Mouse (Mus musculus): Measurements from ENCODE around the gene Cd180. TPM values are rescaled to one million over a fixed set of nuclear protein-coding genes. Genes with fewer than 3 reads are reported as not detected.

Gene Cd180
- polyA plus RNA-seq, 1 experiment from 2014 or later = 0.70 TPM

DNA sequence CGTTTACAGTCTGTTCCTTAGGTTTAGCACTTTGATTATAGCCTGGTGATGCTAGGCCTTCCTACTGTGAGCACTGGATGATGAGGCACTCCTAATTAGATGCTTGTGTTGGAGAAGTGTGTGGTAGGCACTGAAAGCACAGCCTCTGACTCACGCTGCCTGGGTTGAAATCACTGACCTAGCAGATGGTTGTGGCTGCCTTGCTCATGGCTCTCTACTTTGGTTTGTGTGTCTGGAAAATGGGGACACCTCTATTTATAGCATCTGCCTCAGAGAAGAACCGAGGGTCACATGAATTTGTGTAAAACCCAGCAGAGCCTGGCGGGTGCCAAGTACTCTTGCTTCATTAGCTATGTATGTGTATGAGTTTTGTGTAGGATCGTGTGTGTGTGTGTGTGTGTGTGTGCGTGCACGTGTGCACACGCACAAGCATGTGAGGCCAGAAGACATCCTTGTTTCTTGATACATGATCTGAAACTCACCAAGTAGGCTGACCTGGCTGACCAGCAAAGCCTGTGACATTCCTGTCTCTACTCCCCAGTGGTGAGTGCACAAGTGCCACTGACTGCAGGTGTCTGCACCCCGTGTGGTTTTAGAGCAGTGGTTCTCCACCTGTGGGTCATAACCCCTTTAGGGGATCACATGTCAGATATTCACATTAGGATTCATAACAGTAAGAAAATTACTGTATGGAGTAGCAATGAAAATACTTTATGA, 52.4 kb downstream of the Cd180 start:
- ATAC-seq (ENCODE audit: insufficient read depth, low FRiP score, low TSS enrichment) (no peak), DNase-seq (ENCODE audit: low spot score) (no peak)
- Histone ChIP-seq H3K27me3 (ENCODE audit: control insufficient read depth, insufficient read depth, low read length) (no peaks in the 10 kb centered on the region), H3K4me1 (ENCODE audit: control insufficient read depth, insufficient read depth, low read length) (no peaks in the 10 kb centered on the region), H3K9ac (ENCODE audit: low read length) (no peak overlapping the region), H3K9me3 (ENCODE audit: control insufficient read depth, low read length) (no peaks in the 10 kb centered on the region), H3K27ac (ENCODE audit: low read depth, low read length) (no peak overlapping the region), H3K4me2 (ENCODE audit: low read depth) (no peak overlapping the region), H3K4me3 (ENCODE audit: low read depth, low read length) (no peak overlapping the region), H3K36me3 (ENCODE audit: control insufficient read depth, insufficient read depth, low read length) (no peaks in the 10 kb centered on the region; the same call in 1 of the 2 replicates)
- 85% methylated on average over 9 of the region's 9 CpGs for WGBS

DNA sequence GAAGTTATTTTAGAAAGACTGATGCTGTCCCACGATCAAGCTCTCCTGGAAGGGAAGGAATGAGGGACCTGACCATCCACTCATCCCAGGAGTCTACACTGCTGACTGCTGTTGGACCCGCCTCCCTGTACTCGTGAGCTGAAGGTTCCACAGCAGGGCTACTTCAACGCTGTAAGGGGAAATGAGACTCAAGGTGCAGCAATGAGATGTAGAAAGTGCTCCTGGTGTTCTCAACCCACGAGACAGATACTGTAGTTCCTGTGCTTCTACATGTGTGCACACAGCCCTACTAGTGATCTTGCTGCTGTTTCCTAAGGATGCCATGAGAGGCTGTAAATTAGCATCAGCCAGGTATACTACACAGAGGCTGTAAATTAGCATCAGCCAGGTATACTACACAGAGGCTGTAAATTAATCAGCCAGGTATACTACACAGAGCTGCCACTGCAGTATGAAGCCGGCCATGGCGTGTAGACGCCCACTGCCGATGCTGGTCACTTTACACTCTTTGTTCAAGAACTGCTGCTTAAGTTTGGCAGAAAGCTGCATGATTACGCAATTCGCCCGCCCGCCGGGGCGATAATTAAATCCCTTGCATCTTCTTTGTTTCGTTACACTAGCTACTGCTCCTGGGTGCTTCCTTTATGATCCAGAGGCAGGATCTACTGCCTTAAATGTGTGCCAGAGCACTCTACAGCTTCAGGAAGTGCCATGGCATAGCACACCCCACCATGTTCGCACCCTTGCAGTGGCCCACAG, 53.6 kb downstream of the Cd180 start:
- no peaks in the 10 kb centered on the region for H3K9me3 ChIP-seq (ENCODE audit: control insufficient read depth, low read length)
- WGBS = 89% methylated on average over 17 of the region's 17 CpGs
- no peaks in the 10 kb centered on the region for H3K27me3 ChIP-seq (ENCODE audit: control insufficient read depth, insufficient read depth, low read length)
- no peaks in the 10 kb centered on the region; the same call in 1 of the 2 replicates for H3K36me3 ChIP-seq (ENCODE audit: control insufficient read depth, insufficient read depth, low read length)
- H3K4me2 ChIP-seq (ENCODE audit: low read depth) = no peak overlapping the region
- no peak overlapping the region for H3K9ac ChIP-seq (ENCODE audit: low read length)
- ATAC-seq (ENCODE audit: insufficient read depth, low FRiP score, low TSS enrichment) (no peak), DNase-seq (ENCODE audit: low spot score) (no peak)
- no peak overlapping the region for H3K27ac ChIP-seq (ENCODE audit: low read depth, low read length)
- no peaks in the 10 kb centered on the region for H3K4me1 ChIP-seq (ENCODE audit: control insufficient read depth, insufficient read depth, low read length)
- H3K4me3 ChIP-seq (ENCODE audit: low read depth, low read length) = no peak overlapping the region

DNA sequence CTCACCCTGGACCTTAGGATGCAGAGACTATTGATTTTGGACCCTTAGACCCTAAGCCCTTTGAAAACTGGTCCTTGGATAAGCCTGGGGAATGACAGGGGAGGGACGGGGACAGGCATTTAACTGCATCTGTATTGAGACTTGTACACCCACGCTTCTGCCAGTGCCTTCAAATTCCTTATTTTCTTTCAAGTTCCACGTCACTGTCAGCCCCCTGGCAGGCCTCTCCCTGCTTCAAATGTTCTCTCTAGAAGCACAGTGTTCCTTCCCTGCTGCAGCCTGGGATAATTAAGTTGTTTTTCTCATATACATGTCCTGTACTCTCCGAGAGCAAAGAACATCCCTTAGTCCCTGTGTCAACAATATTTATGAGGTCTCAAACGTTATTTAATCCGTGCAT, 55.8 kb downstream of the Cd180 start:
- no peak overlapping the region for H3K9ac ChIP-seq (ENCODE audit: low read length)
- H3K27me3 ChIP-seq (ENCODE audit: control insufficient read depth, insufficient read depth, low read length) = no peaks in the 10 kb centered on the region
- no peak overlapping the region for H3K27ac ChIP-seq (ENCODE audit: low read depth, low read length)
- ATAC-seq (ENCODE audit: insufficient read depth, low FRiP score, low TSS enrichment) (no peak), DNase-seq (ENCODE audit: low spot score) (no peak)
- H3K36me3 ChIP-seq (ENCODE audit: control insufficient read depth, insufficient read depth, low read length) = no peaks in the 10 kb centered on the region; the same call in 1 of the 2 replicates
- no peaks in the 10 kb centered on the region for H3K9me3 ChIP-seq (ENCODE audit: control insufficient read depth, low read length)
- H3K4me3 ChIP-seq (ENCODE audit: low read depth, low read length) = no peak overlapping the region
- no peaks in the 10 kb centered on the region for H3K4me1 ChIP-seq (ENCODE audit: control insufficient read depth, insufficient read depth, low read length)
- no peak overlapping the region for H3K4me2 ChIP-seq (ENCODE audit: low read depth)
- 67% methylated on average over 6 of the region's 6 CpGs for WGBS

- no peak for DNase-seq (ENCODE audit: low spot score)
- no peak for ATAC-seq (ENCODE audit: insufficient read depth, low FRiP score, low TSS enrichment)
- no peaks in the 10 kb centered on the region for H3K9me3 ChIP-seq (ENCODE audit: control insufficient read depth, low read length)
- H3K4me1 ChIP-seq (ENCODE audit: control insufficient read depth, insufficient read depth, low read length) = no peaks in the 10 kb centered on the region
- no peaks in the 10 kb centered on the region; the same call in 1 of the 2 replicates for H3K36me3 ChIP-seq (ENCODE audit: control insufficient read depth, insufficient read depth, low read length)
- 87% methylated on average over 10 of the region's 10 CpGs for WGBS
- no peak overlapping the region for H3K4me3 ChIP-seq (ENCODE audit: low read depth, low read length)
- no peak overlapping the region for H3K9ac ChIP-seq (ENCODE audit: low read length)
- H3K4me2 ChIP-seq (ENCODE audit: low read depth) = no peak overlapping the region
- H3K27ac ChIP-seq (ENCODE audit: low read depth, low read length) = no peak overlapping the region
- H3K27me3 ChIP-seq (ENCODE audit: control insufficient read depth, insufficient read depth, low read length) = no peaks in the 10 kb centered on the region
Measured at GRCm38 (mm10) chr13:102749891-102750290, 56.5 kb downstream of the Cd180 start.

GRCm38 (mm10) chr13:102753714-102754556, 60.6 kb downstream of the Cd180 start:
- DNase-seq (ENCODE audit: low spot score) = no peak
- WGBS = 85% methylated on average over 19 of the region's 19 CpGs
- no peaks in the 10 kb centered on the region; the same call in 1 of the 2 replicates for H3K36me3 ChIP-seq (ENCODE audit: control insufficient read depth, insufficient read depth, low read length)

GRCm38 (mm10) chr13:102755124-102755523, 61.8 kb downstream of the Cd180 start:
- Histone ChIP-seq H3K4me3 (ENCODE audit: low read depth, low read length) (no peak overlapping the region), H3K4me1 (ENCODE audit: control insufficient read depth, insufficient read depth, low read length) (no peaks in the 10 kb centered on the region), H3K9me3 (ENCODE audit: control insufficient read depth, low read length) (no peaks in the 10 kb centered on the region), H3K27me3 (ENCODE audit: control insufficient read depth, insufficient read depth, low read length) (no peaks in the 10 kb centered on the region), H3K36me3 (ENCODE audit: control insufficient read depth, insufficient read depth, low read length) (no peaks in the 10 kb centered on the region), H3K4me2 (ENCODE audit: low read depth) (no peak overlapping the region), H3K27ac (ENCODE audit: low read depth, low read length) (no peak overlapping the region), H3K9ac (ENCODE audit: low read length) (no peak overlapping the region)
- WGBS = 91% methylated on average over 8 of the region's 8 CpGs
- ATAC-seq (ENCODE audit: insufficient read depth, low FRiP score, low TSS enrichment) (no peak), DNase-seq (ENCODE audit: low spot score) (no peak)

More at GRCm38 (mm10) chr13:102753714-102754556, 60.6 kb downstream of the Cd180 start:
- H3K9me3 ChIP-seq (ENCODE audit: control insufficient read depth, low read length) = no peaks in the 10 kb centered on the region
- no peaks in the 10 kb centered on the region for H3K4me1 ChIP-seq (ENCODE audit: control insufficient read depth, insufficient read depth, low read length)
- ATAC-seq (ENCODE audit: insufficient read depth, low FRiP score, low TSS enrichment) = no peak
- H3K4me2 ChIP-seq (ENCODE audit: low read depth) = no peak overlapping the region
- no peak overlapping the region for H3K4me3 ChIP-seq (ENCODE audit: low read depth, low read length)
- no peak overlapping the region for H3K27ac ChIP-seq (ENCODE audit: low read depth, low read length)
- no peak overlapping the region for H3K9ac ChIP-seq (ENCODE audit: low read length)
- no peaks in the 10 kb centered on the region for H3K27me3 ChIP-seq (ENCODE audit: control insufficient read depth, insufficient read depth, low read length)

DNA sequence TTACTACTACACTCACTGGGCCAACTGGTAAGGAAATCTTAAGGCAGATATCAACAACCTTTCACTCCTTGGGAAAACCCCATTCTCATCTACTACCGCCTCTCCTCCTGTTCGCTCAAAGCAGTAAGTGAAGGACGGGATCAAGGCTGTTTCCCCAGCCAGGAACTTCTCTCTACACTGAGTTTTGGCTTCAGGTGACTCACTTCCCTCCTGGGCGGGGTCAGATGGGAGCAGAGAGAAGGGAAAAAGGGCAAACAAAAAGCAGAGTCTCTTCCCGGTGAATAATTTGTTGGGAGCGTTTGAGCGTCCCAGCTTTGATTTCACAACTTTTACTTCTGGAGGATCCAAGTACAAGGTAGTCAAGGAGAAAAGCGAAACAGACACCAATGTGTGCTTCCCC, 62.7 kb downstream of the Cd180 start:
- H3K36me3 ChIP-seq (ENCODE audit: control insufficient read depth, insufficient read depth, low read length) = no peaks in the 10 kb centered on the region
- no peaks in the 10 kb centered on the region for H3K4me1 ChIP-seq (ENCODE audit: control insufficient read depth, insufficient read depth, low read length)
- WGBS = 96% methylated on average over 8 of the region's 8 CpGs
- no peaks in the 10 kb centered on the region for H3K9me3 ChIP-seq (ENCODE audit: control insufficient read depth, low read length)
- H3K27me3 ChIP-seq (ENCODE audit: control insufficient read depth, insufficient read depth, low read length) = no peaks in the 10 kb centered on the region
- H3K4me3 ChIP-seq (ENCODE audit: low read depth, low read length) = no peak overlapping the region
- DNase-seq (ENCODE audit: low spot score) (no peak), ATAC-seq (ENCODE audit: insufficient read depth, low FRiP score, low TSS enrichment) (no peak)
- no peak overlapping the region for H3K9ac ChIP-seq (ENCODE audit: low read length)
- no peak overlapping the region for H3K4me2 ChIP-seq (ENCODE audit: low read depth)
- no peak overlapping the region for H3K27ac ChIP-seq (ENCODE audit: low read depth, low read length)

DNA sequence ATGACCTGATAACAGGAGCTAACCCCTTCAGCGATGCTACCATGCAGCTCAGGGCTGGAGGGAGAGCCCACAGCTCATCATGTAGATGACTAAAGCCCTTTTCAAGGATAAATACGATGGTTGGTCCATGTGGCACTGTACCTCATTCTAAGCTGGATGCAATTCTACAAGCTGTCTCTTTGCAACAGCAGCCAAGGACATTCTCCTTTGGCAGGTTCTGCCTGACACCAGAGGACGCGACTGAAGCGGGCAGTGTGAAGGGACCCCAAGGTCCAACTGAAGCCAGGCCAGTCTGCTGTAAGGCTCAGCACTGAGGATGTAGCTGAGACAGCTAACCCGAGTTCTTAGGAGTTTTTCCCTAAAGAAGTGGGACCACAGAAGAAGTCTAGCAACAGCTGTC, 64.7 kb downstream of the Cd180 start:
- Histone ChIP-seq H3K9me3 (ENCODE audit: control insufficient read depth, low read length) (no peaks in the 10 kb centered on the region), H3K9ac (ENCODE audit: low read length) (no peak overlapping the region), H3K4me1 (ENCODE audit: control insufficient read depth, insufficient read depth, low read length) (no peaks in the 10 kb centered on the region), H3K27me3 (ENCODE audit: control insufficient read depth, insufficient read depth, low read length) (no peaks in the 10 kb centered on the region), H3K4me2 (ENCODE audit: low read depth) (no peak overlapping the region), H3K36me3 (ENCODE audit: control insufficient read depth, insufficient read depth, low read length) (no peaks in the 10 kb centered on the region), H3K27ac (ENCODE audit: low read depth, low read length) (no peak overlapping the region), H3K4me3 (ENCODE audit: low read depth, low read length) (no peak overlapping the region)
- no peak for DNase-seq (ENCODE audit: low spot score)
- WGBS = 95% methylated on average over 6 of the region's 6 CpGs
- ATAC-seq (ENCODE audit: insufficient read depth, low FRiP score, low TSS enrichment) = no peak
